Mouse (Mus musculus) spleen, adult 2 months (tissue): Measurements from ENCODE around the gene Mrps12. TPM values are rescaled to one million over a fixed set of nuclear protein-coding genes. Genes with fewer than 3 reads are reported as not detected.

Experiments used
- DNase-seq, 2 experiments: peaks; one replicate each; pipeline versions ENCODE4 v3.0.0 to v3.0.0-alpha.2; 2012 to 2021; ENCODE audit warnings: low spot score in 2 of 2, low read depth in 1 of 2
- H3K27ac ChIP-seq: fragments of 200-500 bp; 2 replicates; pipeline ENCODE4 v1.5.1; 2012; ENCODE audit warnings: low read length, inconsistent platforms; ENCODE audit not compliant: insufficient read depth
- H3K27me3 ChIP-seq: fragments of 200-500 bp; 2 replicates; pipeline ENCODE4 v1.6.1; 2012; ENCODE audit warnings: mild to moderate bottlenecking, moderate library complexity, low read length, inconsistent platforms; ENCODE audit not compliant: control insufficient read depth, insufficient read depth
- H3K36me3 ChIP-seq: fragments of 200-500 bp; 2 replicates; pipeline ENCODE4 v1.6.1; 2012; ENCODE audit warnings: mild to moderate bottlenecking, low read length, inconsistent platforms; ENCODE audit not compliant: control insufficient read depth, insufficient read depth
- H3K4me1 ChIP-seq: fragments of 200-500 bp; 2 replicates; pipeline ENCODE4 v1.6.1; 2011; ENCODE audit warnings: inconsistent platforms; ENCODE audit not compliant: control insufficient read depth, insufficient read depth, insufficient read length
- H3K4me3 ChIP-seq: fragments of 200-500 bp; 2 replicates; pipeline ENCODE4 v1.5.1; 2011; ENCODE audit warnings: mild to moderate bottlenecking, inconsistent platforms; ENCODE audit not compliant: insufficient read depth, insufficient read length; ENCODE audit errors: extremely low read depth
- CTCF ChIP-seq: fragments of 200-500 bp; IDR thresholded peaks from 2 replicates; pipeline ENCODE4 v1.5.1; 2011; ENCODE audit warnings: mild to moderate bottlenecking, inconsistent platforms; ENCODE audit not compliant: insufficient read depth, insufficient read length, insufficient replicate concordance; ENCODE audit errors: extremely low read depth
- POLR2A ChIP-seq: fragments of 200-500 bp; IDR thresholded peaks from 2 replicates; pipeline ENCODE4 v1.6.1; 2011; ENCODE audit warnings: low read depth, low read length, inconsistent platforms
- WGBS: fragments of 180-500 bp; shearing (Covaris S2); methylation state at CpG from one replicate; pipeline ENCODE4 v1.1.7; 2018; 5-methylcytosine and 5-hydroxymethylcytosine counted together
- polyA plus RNA-seq: library from polyadenylated mRNA; depleted of rRNA; stranded (reverse); fragments of >200 nt; gene quantifications from 2 replicates; pipeline ENCODE4 v1.2.3, GENCODE M21; 2012

Mrps12 gene
- polyA plus RNA-seq, 1 experiment = 34.5 TPM

- no peak overlapping the region for H3K27ac ChIP-seq
- H3K36me3 ChIP-seq = peaks cover 10% of the 10 kb centered on the region
- peaks cover 3% of the 10 kb centered on the region; the same call in 1 of the 2 replicates for H3K4me1 ChIP-seq
- no peaks in the 10 kb centered on the region for H3K27me3 ChIP-seq
- TF ChIP-seq POLR2A (no peak), CTCF (no peak)
- H3K4me3 ChIP-seq = no peak overlapping the region
- no peak for DNase-seq
- WGBS = 90% methylated on average over 11 of the region's 11 CpGs
Measured at GRCm38 (mm10) chr7:28771867-28772266, 30.2 kb upstream of the Mrps12 start.

GRCm38 (mm10) chr7:28770309-28770708 is 28.7 kb upstream of the Mrps12 start:
- TF ChIP-seq CTCF (no peak), POLR2A (no peak)
- no peak overlapping the region for H3K4me3 ChIP-seq
- no peak for DNase-seq
- H3K27me3 ChIP-seq = no peaks in the 10 kb centered on the region
- peaks cover 3% of the 10 kb centered on the region; the same call in 1 of the 2 replicates for H3K4me1 ChIP-seq
- H3K36me3 ChIP-seq = peaks cover 4% of the 10 kb centered on the region
- 77% methylated on average over 3 of the region's 3 CpGs for WGBS
- H3K27ac ChIP-seq = no peak overlapping the region

GRCm38 (mm10) chr7:28769414-28769958 is 27.9 kb upstream of the Mrps12 start:
- DNase-seq = no peak
- WGBS = 84% methylated on average over 9 of the region's 9 CpGs
- peaks cover 7% of the 10 kb centered on the region; the same call in 1 of the 2 replicates for H3K4me1 ChIP-seq
- peaks cover 3% of the 10 kb centered on the region; the same call in 1 of the 2 replicates for H3K36me3 ChIP-seq
- no peak overlapping the region for H3K27ac ChIP-seq
- TF ChIP-seq POLR2A (no peak), CTCF (no peak)
- no peak overlapping the region for H3K4me3 ChIP-seq
- H3K27me3 ChIP-seq = no peaks in the 10 kb centered on the region

- 77% methylated on average over 7 of the region's 7 CpGs for WGBS
- Histone ChIP-seq H3K4me3 (peak within 1 kb of the TSS; percentile 95), H3K27me3 (no peaks in the 10 kb centered on the region), H3K27ac (no peak within 1 kb of the TSS), H3K36me3 (peaks cover 6% of the 10 kb centered on the region; the same call in 1 of the 2 replicates), H3K4me1 (peaks cover 7% of the 10 kb centered on the region; the same call in 1 of the 2 replicates)
- no peak for DNase-seq
- no peak for TF ChIP-seq CTCF
- no peak for TF ChIP-seq POLR2A
Measured at GRCm38 (mm10) chr7:28767462-28767965, 25.9 kb upstream of the Mrps12 start, which contains the start of gene Nfkbib. Nfkbib (minus strand) TSS chr7:28767512.

- Histone ChIP-seq H3K27me3 (no peaks in the 10 kb centered on the region), H3K27ac (no peak overlapping the region), H3K4me3 (peak overlapping the region; percentile 58), H3K4me1 (peaks cover 7% of the 10 kb centered on the region; the same call in 1 of the 2 replicates), H3K36me3 (peaks cover 9% of the 10 kb centered on the region)
- TF ChIP-seq CTCF (no peak), POLR2A (no peak)
- WGBS = 7% methylated on average over 14 of the region's 14 CpGs
- no peak for DNase-seq
Measured at GRCm38 (mm10) chr7:28766910-28767309, 25.3 kb upstream of the Mrps12 start.

GRCm38 (mm10) chr7:28766173-28766879 is 24.7 kb upstream of the Mrps12 start, which contains the start of gene Sirt2:
Sirt2 (plus strand) TSS chr7:28766735.
- under 1% methylated on average over 45 of the region's 45 CpGs for WGBS
- Histone ChIP-seq H3K4me1 (peaks cover 7% of the 10 kb centered on the region; the same call in 1 of the 2 replicates), H3K4me3 (peak within 1 kb of the TSS; percentile 95), H3K27ac (peak within 1 kb of the TSS; percentile 82), H3K36me3 (peaks cover 14% of the 10 kb centered on the region), H3K27me3 (no peaks in the 10 kb centered on the region)
- DNase-seq = peak; percentile 96 to 98
- no peak for TF ChIP-seq CTCF
- TF ChIP-seq POLR2A = peak; percentile 53

- Histone ChIP-seq H3K27me3 (no peaks in the 10 kb centered on the region), H3K36me3 (peaks cover 24% of the 10 kb centered on the region), H3K27ac (no peak overlapping the region), H3K4me3 (peak overlapping the region; percentile 1), H3K4me1 (peaks cover 7% of the 10 kb centered on the region; the same call in 1 of the 2 replicates)
- 78% methylated on average over 6 of the region's 6 CpGs for whole genome bisulfite sequencing
- no peak for TF ChIP-seq POLR2A
- TF ChIP-seq CTCF = no peak
- DNase-seq = no peak
Measured at GRCm38 (mm10) chr7:28765211-28765610, 23.6 kb upstream of the Mrps12 start.
